Mouse (Mus musculus): ENCODE results near the gene Rhox4e. TPM values are rescaled to one million over a fixed set of nuclear protein-coding genes. Genes with fewer than 3 reads are reported as not detected.

The Rhox4e gene
- polyA plus RNA-seq (2012; ENCODE audit: low replicate concordance), result not detected in 2 replicates

DNA sequence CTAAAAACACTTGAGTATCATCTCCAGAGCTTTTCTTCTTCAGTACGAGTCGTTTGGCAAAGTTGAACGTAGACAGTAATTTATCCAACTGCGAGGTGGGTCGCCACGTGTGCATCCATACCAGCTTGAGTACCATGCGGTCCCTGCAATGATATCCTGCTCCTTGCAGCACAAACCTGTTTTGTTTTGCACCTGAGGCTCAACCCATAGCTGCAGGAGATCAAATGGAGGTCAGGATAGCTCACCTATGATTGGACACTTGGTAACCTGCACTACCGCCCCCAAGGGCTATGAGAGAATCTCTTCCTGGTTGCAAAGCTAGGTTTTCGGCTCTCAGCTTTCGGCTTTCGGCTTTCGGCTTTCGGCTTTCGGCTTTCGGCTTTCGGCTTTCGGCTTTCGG, at the start of gene Rhox4e:
Gene Rhox4e, plus strand, starts transcription at position 301 of the 400 bp plus-strand sequence.

DNA sequence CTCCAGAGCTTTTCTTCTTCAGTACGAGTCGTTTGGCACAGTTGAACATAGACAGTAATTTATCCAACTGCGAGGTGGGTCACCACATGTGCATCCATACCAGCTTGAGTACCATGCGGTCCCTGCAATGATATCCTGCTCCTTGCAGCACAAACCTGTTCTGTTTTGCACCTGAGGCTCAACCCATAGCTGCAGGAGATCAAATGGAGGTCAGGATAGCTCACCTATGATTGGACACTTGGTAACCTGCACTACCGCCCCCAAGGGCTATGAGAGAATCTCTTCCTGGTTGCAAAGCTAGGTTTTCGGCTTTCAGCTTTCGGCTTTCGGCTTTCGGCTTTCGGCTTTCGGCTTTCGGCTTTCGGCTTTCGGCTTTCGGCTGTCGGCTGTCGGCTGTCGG, 43.2 kb upstream of the Rhox4e start, which contains the start of gene Rhox4d:
Gene Rhox4d, plus strand, starts transcription at position 301 of the 400 bp plus-strand sequence.

DNA sequence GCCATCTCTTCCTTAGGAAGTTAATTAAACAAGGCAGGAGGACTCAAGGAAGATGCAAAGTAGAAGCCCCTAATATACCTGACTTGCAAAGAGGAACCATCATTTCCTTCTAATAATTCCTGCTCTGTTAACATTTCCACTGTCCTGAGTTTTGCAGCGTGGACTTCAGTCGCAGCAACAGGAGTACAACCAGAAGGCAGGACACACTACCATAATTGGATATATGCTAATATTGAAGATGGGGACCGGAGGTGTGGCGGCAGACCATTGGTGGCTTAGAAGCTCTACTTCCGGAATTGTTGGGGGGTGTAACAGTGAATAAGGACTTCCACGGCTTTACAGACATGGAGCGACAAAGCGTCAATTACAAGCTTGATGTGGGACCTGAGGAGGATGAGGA, 27.1 kb upstream of the Rhox4e start, which contains the start of gene Rhox2e:
Gene Rhox2e, plus strand, starts transcription at position 301 of the 400 bp plus-strand sequence.

DNA sequence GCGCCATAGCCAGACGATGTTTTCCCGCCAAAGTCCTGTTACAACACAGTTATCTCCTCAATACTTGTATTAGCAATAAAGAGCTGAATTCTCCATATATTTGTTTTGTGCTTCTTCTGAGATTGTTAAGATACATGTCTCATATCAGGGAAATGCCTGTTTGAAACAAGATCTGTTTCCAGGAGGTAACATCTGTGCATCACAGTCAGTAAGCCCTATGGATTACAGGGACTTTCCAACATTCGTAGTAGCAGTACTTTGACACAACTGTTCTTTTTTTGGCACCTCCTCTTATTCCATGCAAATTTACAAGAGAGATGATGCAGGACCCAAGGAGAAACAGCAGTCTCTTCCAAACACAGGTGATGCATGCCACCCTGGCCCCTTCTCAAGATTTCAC, 15.5 kb upstream of the Rhox4e start, which contains the start of gene Rhox3e:
Gene Rhox3e, plus strand, starts transcription at position 301 of the 400 bp plus-strand sequence.

DNA sequence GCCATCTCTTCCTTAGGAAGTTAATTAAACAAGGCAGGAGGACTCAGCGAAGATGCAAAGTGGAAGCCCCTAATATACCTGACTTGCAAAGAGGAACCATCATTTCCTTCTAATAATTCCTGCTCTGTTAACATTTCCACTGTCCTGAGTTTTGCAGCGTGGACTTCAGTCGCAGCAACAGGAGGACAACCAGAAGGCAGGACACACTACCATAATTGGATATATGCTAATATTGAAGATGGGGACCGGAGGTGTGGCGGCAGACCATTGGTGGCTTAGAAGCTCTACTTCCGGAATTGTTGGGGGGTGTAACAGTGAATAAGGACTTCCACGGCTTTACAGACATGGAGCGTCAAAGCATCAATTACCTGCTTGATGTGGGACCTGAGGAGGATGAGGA, 13.9 kb downstream of the Rhox4e start, which contains the start of gene Rhox2f:
Gene Rhox2f, plus strand, starts transcription at position 301 of the 400 bp plus-strand sequence.

DNA sequence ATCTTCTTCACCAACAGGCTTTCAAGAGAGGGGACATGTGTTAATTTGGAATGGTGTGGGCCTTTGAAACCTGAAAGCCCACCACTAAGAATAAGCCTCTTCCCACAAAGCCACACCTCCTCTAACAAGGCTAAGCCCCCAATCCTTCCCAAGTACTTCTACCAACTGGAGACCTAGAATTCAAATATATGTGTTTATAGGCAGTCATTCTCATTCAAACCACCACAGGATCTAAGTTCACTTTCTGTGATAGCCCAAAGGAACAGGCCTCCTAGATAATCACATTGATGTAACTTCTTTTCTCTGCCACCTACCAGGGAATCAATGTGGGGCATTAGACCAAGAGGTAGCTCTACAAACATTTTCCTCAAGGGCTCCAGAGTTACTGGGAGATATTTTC, 23.5 kb downstream of the Rhox4e start, which contains the start of gene Rhox3f:
Gene Rhox3f, plus strand, starts transcription at position 301 of the 400 bp plus-strand sequence.

DNA sequence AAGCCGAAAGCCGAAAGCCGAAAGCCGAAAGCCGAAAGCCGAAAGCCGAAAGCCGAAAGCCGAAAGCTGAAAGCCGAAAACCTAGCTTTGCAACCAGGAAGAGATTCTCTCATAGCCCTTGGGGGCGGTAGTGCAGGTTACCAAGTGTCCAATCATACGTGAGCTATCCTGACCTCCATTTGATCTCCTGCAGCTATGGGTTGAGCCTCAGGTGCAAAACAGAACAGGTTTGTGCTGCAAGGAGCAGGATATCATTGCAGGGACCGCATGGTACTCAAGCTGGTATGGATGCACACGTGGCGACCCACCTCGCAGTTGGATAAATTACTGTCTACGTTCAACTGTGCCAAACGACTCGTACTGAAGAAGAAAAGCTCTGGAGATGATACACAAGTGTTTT, 50.4 kb downstream of the Rhox4e start, which contains the start of gene Rhox4f:
Gene Rhox4f, minus strand, starts transcription at position 101 of the 400 bp plus-strand sequence.

Other genes with a start within 250 kb of the Rhox4e start
- gene Rhox3a2, start 177.4 kb upstream of the Rhox4e start, polyA plus RNA-seq (2012; ENCODE audit: low replicate concordance), result not detected in 2 replicates
- gene Rhox4a2, start 166.6 kb upstream of the Rhox4e start, polyA plus RNA-seq (2012; ENCODE audit: low replicate concordance), result not detected in 2 replicates
- not detected in 2 replicates for gene Rhox2b, start 145.3 kb upstream of the Rhox4e start, polyA plus RNA-seq (2012; ENCODE audit: low replicate concordance)
- not detected in 2 replicates for gene Rhox4b, start 124.9 kb upstream of the Rhox4e start, polyA plus RNA-seq (2012; ENCODE audit: low replicate concordance)
- not detected in 2 replicates for gene Rhox2c, start 103.7 kb upstream of the Rhox4e start, polyA plus RNA-seq (2012; ENCODE audit: low replicate concordance)
- not detected in 2 replicates for gene Rhox3c, start 98.8 kb upstream of the Rhox4e start, polyA plus RNA-seq (2012; ENCODE audit: low replicate concordance)
- gene Rhox4c, start 77.1 kb upstream of the Rhox4e start, polyA plus RNA-seq (2012; ENCODE audit: low replicate concordance), result not detected in 2 replicates
- gene Rhox2d, start 64.0 kb upstream of the Rhox4e start, polyA plus RNA-seq (2012; ENCODE audit: low replicate concordance), result not detected in 2 replicates
- gene Rhox4d, start 43.1 kb upstream of the Rhox4e start, polyA plus RNA-seq (2012; ENCODE audit: low replicate concordance), result not detected in 2 replicates
- not detected in 2 replicates for gene Rhox2e, start 27.0 kb upstream of the Rhox4e start, polyA plus RNA-seq (2012; ENCODE audit: low replicate concordance)
- not detected in 2 replicates for gene Rhox3e, start 15.4 kb upstream of the Rhox4e start, polyA plus RNA-seq (2012; ENCODE audit: low replicate concordance)
- not detected in 2 replicates for gene Rhox2f, start 14.0 kb downstream of the Rhox4e start, polyA plus RNA-seq (2012; ENCODE audit: low replicate concordance)
- gene Rhox3f, start 23.6 kb downstream of the Rhox4e start, polyA plus RNA-seq (2012; ENCODE audit: low replicate concordance), result not detected in 2 replicates
- gene Rhox4f, start 50.3 kb downstream of the Rhox4e start, polyA plus RNA-seq (2012; ENCODE audit: low replicate concordance), result not detected in 2 replicates
- gene Rhox3g, start 71.2 kb downstream of the Rhox4e start, polyA plus RNA-seq (2012; ENCODE audit: low replicate concordance), result not detected in 2 replicates
- gene Rhox2g, start 86.1 kb downstream of the Rhox4e start, polyA plus RNA-seq (2012; ENCODE audit: low replicate concordance), result not detected in 2 replicates
- not detected in 2 replicates for gene Rhox4g, start 93.9 kb downstream of the Rhox4e start, polyA plus RNA-seq (2012; ENCODE audit: low replicate concordance)
- gene Rhox3h, start 111.4 kb downstream of the Rhox4e start, polyA plus RNA-seq (2012; ENCODE audit: low replicate concordance), result not detected in 2 replicates
- not detected in 2 replicates for gene Rhox2h, start 115.9 kb downstream of the Rhox4e start, polyA plus RNA-seq (2012; ENCODE audit: low replicate concordance)
- not detected in 2 replicates for gene Rhox5, start 247.4 kb downstream of the Rhox4e start, polyA plus RNA-seq (2012; ENCODE audit: low replicate concordance)

Data from leukemia stem cell, adult 10-12 weeks (primary cell).